Mouse (Mus musculus) kidney, postnatal 4 days (tissue): ENCODE results near the gene Fmc1.

Source experiments
- DNase-seq, 2 experiments: peaks; one replicate each; pipeline ENCODE4 v3.0.0; 2021; ENCODE audit warnings: mixed read lengths in 2 of 2

Gene Fmc1

DNA sequence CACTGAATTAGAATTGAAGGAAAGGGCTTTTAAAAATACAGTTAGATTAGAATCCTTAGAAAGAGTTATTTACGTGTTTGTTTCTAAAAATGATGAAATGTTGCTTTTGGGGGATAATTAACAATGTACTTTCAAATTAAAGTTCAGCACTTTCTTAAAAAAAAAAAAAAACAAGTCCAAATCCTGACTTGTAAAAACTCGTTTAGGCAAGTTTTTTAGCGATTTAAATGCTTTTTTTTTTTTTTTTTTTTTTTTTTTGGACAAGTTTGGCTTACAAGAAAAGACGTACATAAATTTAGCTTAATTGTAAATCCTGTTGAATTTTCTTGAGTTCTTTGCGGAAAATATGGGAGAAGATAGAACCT, 19.3 kb downstream of the Fmc1 start:
- DNase-seq: no peak

DNA sequence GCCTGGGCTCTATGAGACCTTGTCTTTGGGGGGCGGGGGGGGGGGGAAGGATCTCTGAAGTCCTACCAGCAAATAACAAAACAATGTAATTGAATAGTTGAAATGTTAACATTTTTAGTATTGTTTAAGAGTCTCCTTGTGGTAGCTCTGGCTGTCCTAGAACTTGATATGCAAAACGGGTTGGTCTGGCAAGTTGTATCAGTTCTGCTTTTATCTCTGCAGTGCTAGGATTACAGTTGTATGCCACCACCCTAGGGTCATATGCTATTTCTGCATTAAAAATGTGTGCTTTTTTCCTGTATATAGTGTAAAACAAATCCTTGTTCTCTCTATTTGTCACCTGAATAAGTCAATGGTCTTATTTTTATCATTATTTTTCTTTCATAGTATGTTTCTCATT, 42.8 kb downstream of the Fmc1 start:
- DNase-seq: no peak

- DNase-seq: no peak
Observed at GRCm38 (mm10) chr6:38580112-38580857, 47.0 kb downstream of the Fmc1 start.

- no peak for DNase-seq
Observed at GRCm38 (mm10) chr6:38581711-38582110, 48.4 kb downstream of the Fmc1 start.
